ENCODE assay signal across 8 mouse cellular contexts in the genomic region with DNA sequence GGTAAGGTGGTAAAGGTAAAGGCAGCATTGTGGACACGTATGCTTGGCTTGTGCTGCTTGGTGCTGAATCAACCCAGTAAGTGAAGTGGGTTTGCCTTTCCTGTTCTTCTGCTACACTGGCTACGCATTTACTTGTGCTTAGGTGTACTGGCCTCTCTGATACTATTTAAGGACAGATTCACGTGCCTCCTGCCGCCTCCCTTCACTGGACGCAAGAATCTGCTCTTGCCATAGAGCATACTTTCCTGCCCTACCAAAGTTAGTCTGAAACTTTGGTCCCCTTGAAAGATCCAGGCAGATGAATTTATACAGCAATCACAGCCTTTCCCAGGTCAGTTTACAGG. TPM values are rescaled to one million over a fixed set of nuclear protein-coding genes. Genes with fewer than 3 reads are reported as not detected.
A peak's percentile ranks its signal among the peaks of the same experiment; 100 is the strongest.
DNase-seq lines count a peak whose midpoint lies in the region; ATAC-seq lines count a peak whose summit lies in the region.

No protein-coding gene starts in this region.

- peak; percentile 31 for DNase-seq in kidney, adult 9 months
- DNase-seq in kidney, postnatal 36 days: no peak
- DNase-seq in adrenal gland, adult (ENCODE audit: inconsistent age in 2 of 2, low spot score in 1 of 2): no peak
- no peak for DNase-seq in urinary bladder, postnatal 4 days (ENCODE audit: low spot score in 2 of 2)
- DNase-seq in frontal cortex, postnatal 14 days (ENCODE audit: low spot score in 2 of 2): no peak

- H3K27ac ChIP-seq in brown adipose tissue, adult 24 weeks (replicated peaks; ENCODE audit: low read depth, low read length): 0 out of 2 replicates have a peak overlapping the region, but pooled peaks have one; percentile 51
- H3K27ac ChIP-seq in hindbrain, embryonic 15.5 days (replicated peaks): peak overlapping the region; percentile 94; the same call in 1 of the 2 replicates
- H3K27ac ChIP-seq in midbrain, embryonic 15.5 days: peak overlapping the region; percentile 91; the same call in 1 of the 2 replicates

- 86% methylated on average over 5 of the region's 5 CpGs for WGBS in hindbrain, embryonic 15.5 days
- WGBS in midbrain, embryonic 15.5 days: 85% methylated on average over 5 of the region's 5 CpGs

- 0 out of 2 replicates have a peak overlapping the region, but pooled peaks have one; percentile 72 for H3K9ac ChIP-seq in hindbrain, embryonic 15.5 days
- H3K9ac ChIP-seq in midbrain, embryonic 15.5 days: peak overlapping the region; percentile 74; the same call in 1 of the 2 replicates

- H3K4me1 ChIP-seq in brown adipose tissue, adult 24 weeks (ENCODE audit: control insufficient read depth, insufficient read depth, insufficient read length, low read length): peaks cover 5% of the 10 kb centered on the region; the same call in 1 of the 2 replicates
- H3K4me1 ChIP-seq in hindbrain, embryonic 15.5 days (replicated peaks): peaks cover 17% of the 10 kb centered on the region
- peaks cover 15% of the 10 kb centered on the region for H3K4me1 ChIP-seq in midbrain, embryonic 15.5 days

- no peak for ATAC-seq in hindbrain, embryonic 15.5 days (ENCODE audit: low FRiP score, low read depth)
- ATAC-seq in midbrain, embryonic 15.5 days (replicated peaks): no peak

- H3K4me3 ChIP-seq in brown adipose tissue, adult 24 weeks (ENCODE audit: insufficient read depth, low read depth, low read length): peak overlapping the region; percentile 71; the same call in 1 of the 2 replicates
- H3K4me3 ChIP-seq in hindbrain, embryonic 15.5 days: peak overlapping the region; percentile 85
- H3K4me3 ChIP-seq in midbrain, embryonic 15.5 days: peak overlapping the region; percentile 92

- H3K27me3 ChIP-seq in hindbrain, embryonic 15.5 days: no peaks in the 10 kb centered on the region
- no peaks in the 10 kb centered on the region for H3K27me3 ChIP-seq in midbrain, embryonic 15.5 days (replicated peaks)

- H3K36me3 ChIP-seq in hindbrain, embryonic 15.5 days: no peaks in the 10 kb centered on the region
- H3K36me3 ChIP-seq in midbrain, embryonic 15.5 days (replicated peaks): no peaks in the 10 kb centered on the region

- H3K9me3 ChIP-seq in hindbrain, embryonic 15.5 days: no peaks in the 10 kb centered on the region
- no peaks in the 10 kb centered on the region for H3K9me3 ChIP-seq in midbrain, embryonic 15.5 days

- H3K4me2 ChIP-seq in hindbrain, embryonic 15.5 days: peak overlapping the region; percentile 71
- peak overlapping the region; percentile 84 for H3K4me2 ChIP-seq in midbrain, embryonic 15.5 days

RNA-seq across cellular contexts. Expression of gene Cdpf1, which starts 1.1 kb away (rescaled TPM):
- 27.8 and 29.8 TPM in 2 replicates for polyA plus RNA-seq in brown adipose tissue, adult 24 weeks (2012; ENCODE audit: insufficient read depth, insufficient read length, missing spikeins)
- 19.8 and 20.7 TPM in 2 replicates for polyA plus RNA-seq in hindbrain, embryonic 15.5 days (2015; fragmentation: Nextera tagmentation; extraction: Ambion mirVana)
- polyA plus RNA-seq in midbrain, embryonic 15.5 days (2015; fragmentation: Nextera tagmentation; extraction: Ambion mirVana): 21.3 and 25.6 TPM in 2 replicates

RNA-seq across cellular contexts. Expression of gene Pkdrej, which starts 11.1 kb away (rescaled TPM):
- 0.28 TPM in 1 of 2 replicates, not detected in the other for polyA plus RNA-seq in brown adipose tissue, adult 24 weeks (2012; ENCODE audit: insufficient read depth, insufficient read length, missing spikeins)
- 0.04 and 0.08 TPM in 2 replicates for polyA plus RNA-seq in hindbrain, embryonic 15.5 days (2015; fragmentation: Nextera tagmentation; extraction: Ambion mirVana)
- polyA plus RNA-seq in midbrain, embryonic 15.5 days (2015; fragmentation: Nextera tagmentation; extraction: Ambion mirVana): 0.05 and 0.10 TPM in 2 replicates

RNA-seq across cellular contexts. Expression of gene Ttc38, which starts 21.7 kb away (rescaled TPM):
- 24.6 and 30.6 TPM in 2 replicates for polyA plus RNA-seq in brown adipose tissue, adult 24 weeks (2012; ENCODE audit: insufficient read depth, insufficient read length, missing spikeins)
- 2.9 and 3.6 TPM in 2 replicates for polyA plus RNA-seq in hindbrain, embryonic 15.5 days (2015; fragmentation: Nextera tagmentation; extraction: Ambion mirVana)
- polyA plus RNA-seq in midbrain, embryonic 15.5 days (2015; fragmentation: Nextera tagmentation; extraction: Ambion mirVana): 3.3 and 3.6 TPM in 2 replicates

RNA-seq across cellular contexts. Expression of gene Gtse1, which starts 49.1 kb away (rescaled TPM):
- not detected in 2 replicates for polyA plus RNA-seq in brown adipose tissue, adult 24 weeks (2012; ENCODE audit: insufficient read depth, insufficient read length, missing spikeins)
- 7.5 and 8.7 TPM in 2 replicates for polyA plus RNA-seq in hindbrain, embryonic 15.5 days (2015; fragmentation: Nextera tagmentation; extraction: Ambion mirVana)
- polyA plus RNA-seq in midbrain, embryonic 15.5 days (2015; fragmentation: Nextera tagmentation; extraction: Ambion mirVana): 4.2 and 5.3 TPM in 2 replicates
